Comparison of ENCODE assay signal across 12 mouse cellular contexts in the genomic region with DNA sequence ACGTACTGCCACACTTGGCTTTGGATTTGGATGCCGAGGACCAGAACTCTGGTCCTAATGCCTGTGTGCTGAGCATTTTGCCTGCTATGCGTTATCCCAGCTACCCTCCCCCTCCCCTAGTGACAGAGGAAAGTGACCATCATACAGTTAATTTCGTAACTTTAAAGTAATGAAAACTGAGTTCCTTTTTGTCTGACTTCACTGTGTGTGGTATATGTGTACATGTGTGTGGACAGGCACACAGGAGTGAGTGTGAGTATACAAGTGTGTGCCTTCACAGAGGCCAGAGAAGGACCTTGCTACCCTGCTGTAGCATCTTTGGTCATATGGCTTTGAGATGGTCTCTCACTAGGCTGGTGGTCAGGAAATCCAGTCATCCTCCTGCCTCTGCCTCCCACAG.
"Had no signal": no experiment of that assay in that cellular context is flagged by ENCODE, and none has a peak within 500 bp of the region (broad histone marks: within the 10 kb centered on the region; RNA-seq: fewer than 3 reads in every experiment).

No protein-coding gene starts in this region.

- H3K4me2 ChIP-seq: intestine, embryonic 15.5 days; limb, embryonic 13.5 days; midbrain, embryonic 11.5 days; neural tube, embryonic 13.5 days; stomach, embryonic 15.5 days had no signal

- H3K27me3 ChIP-seq: intestine, embryonic 15.5 days; limb, embryonic 13.5 days; neural tube, embryonic 13.5 days; stomach, embryonic 15.5 days had no signal

- H3K9ac ChIP-seq: intestine, embryonic 15.5 days; limb, embryonic 13.5 days; neural tube, embryonic 13.5 days; stomach, embryonic 15.5 days had no signal

- H3K36me3 ChIP-seq: intestine, embryonic 15.5 days had no signal

- DNase-seq: layer of hippocampus, adult 9-11 months; left cerebral cortex, postnatal 4 days; lung, adult 18-20 months; right cerebral cortex, postnatal 14 days; thymus, adult 2 months; thymus, postnatal 25 days had no signal

- H3K27ac ChIP-seq: intestine, embryonic 15.5 days; limb, embryonic 13.5 days; neural tube, embryonic 13.5 days; stomach, embryonic 15.5 days had no signal

- ATAC-seq: intestine, embryonic 15.5 days; midbrain, embryonic 16.5 days had no signal

- H3K9me3 ChIP-seq: intestine, embryonic 15.5 days; limb, embryonic 13.5 days; neural tube, embryonic 13.5 days; stomach, embryonic 15.5 days had no signal

- H3K4me3 ChIP-seq: intestine, embryonic 15.5 days; limb, embryonic 13.5 days; neural tube, embryonic 13.5 days; stomach, embryonic 15.5 days had no signal
